Mouse (Mus musculus): Measurements from ENCODE around the gene Usp16. TPM values are rescaled to one million over a fixed set of nuclear protein-coding genes. Genes with fewer than 3 reads are reported as not detected.
"Not testable (repeated sequence)": the region's sequence is repeated elsewhere in the genome, so short reads cannot be mapped to it uniquely, and the experiment has no call there.

Usp16 gene
- total RNA-seq, 2 experiments from 2014 or later: 55.1 to 60.2 TPM

DNA sequence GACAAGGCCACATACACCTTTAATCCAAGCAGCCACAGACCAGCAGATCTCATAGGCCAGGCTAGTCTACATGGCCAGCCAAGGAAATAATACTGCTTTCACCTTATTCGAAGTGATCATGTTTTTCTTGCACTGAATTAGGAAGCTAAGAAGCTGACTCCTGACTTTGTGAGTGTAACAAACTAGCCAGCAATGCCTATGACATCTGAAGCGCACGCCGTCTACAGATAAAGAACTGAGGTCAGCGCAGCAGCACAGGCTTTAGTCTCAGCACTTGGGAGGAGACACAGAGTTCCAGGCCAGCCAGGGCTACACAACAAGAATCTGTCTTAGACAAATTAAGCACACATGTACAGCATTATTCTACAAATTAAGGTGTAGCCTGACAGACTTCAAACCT is 32.2 kb downstream of the Usp16 start:
- DNase-seq: no peak

DNA sequence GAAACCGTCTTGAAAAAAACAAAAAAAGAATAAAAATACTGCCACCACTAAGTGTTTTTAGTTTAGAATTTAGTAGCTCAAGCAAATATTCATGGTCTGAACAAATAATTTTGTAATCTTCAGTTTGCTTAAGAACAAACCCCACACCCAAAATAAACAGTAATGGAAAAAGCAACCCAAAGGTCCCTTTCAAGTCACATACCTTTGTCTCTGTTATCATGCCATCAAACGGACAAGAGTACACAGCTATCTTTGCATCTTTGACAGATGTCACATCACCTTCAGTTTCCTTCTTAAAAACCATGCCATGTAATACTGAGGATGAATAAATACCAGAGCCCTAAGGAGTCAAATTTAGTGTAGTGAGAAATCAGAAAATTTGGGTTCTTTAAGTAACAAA is 34.1 kb downstream of the Usp16 start:
- DNase-seq: no peak

DNA sequence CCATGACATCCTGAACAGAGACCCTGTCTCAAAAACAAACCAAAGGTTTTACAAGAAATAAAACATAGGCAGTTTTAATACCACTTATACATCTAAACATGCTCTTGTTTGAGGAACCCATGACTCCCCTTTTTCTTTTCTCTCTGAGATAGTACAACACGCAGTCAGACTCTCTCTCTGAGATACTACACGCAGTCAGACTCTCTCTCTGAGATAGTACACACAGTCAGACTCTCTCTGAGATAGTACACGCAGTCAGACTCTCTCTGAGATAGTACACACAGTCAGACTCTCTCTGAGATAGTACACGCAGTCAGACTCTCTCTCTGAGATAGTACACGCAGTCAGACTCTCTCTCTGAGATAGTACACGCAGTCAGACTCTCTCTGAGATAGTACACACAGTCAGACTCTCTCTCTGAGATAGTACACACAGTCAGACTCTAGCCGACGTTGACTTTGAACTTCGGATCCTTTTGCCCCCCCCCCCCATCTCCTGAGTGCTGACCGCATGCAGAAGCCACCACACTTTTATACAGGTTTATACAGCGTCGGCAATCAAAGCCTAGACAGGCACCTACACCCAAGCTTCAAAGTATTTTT is 37.8 kb downstream of the Usp16 start:
- DNase-seq: not testable (repeated sequence)

DNA sequence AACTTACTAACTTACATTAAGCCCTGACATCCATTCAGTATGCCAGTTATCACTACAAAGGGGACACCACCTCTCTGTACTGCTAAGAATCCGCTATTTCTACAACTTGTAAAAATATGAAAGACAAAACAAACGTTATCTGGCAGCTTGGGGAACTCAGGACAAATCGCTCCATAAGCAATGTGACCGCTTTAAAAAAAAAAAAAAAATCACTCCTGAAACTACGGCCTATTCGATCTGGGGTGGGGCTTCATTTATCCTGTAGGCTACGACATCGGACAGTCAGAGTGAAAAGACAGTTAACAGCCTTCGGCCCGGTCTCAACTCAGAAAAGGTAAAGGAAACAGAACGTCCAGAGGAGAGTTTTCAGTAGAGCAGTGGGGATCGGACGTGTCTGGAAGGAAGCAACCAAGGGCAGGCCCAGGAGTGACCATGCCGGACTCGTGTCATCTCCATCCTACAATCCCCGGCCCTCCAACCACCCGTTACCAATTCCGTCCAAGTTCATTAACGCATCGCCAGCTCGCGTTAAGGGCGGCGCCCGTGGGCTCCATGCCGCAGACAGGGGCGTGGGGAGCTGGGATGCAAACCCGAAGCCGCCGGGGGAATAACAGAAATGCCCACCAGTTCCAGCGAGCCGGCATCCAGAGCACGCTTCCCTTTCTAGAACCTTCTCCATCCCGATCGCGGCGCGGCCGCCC is 40.6 kb downstream of the Usp16 start:
- no peak for DNase-seq

DNA sequence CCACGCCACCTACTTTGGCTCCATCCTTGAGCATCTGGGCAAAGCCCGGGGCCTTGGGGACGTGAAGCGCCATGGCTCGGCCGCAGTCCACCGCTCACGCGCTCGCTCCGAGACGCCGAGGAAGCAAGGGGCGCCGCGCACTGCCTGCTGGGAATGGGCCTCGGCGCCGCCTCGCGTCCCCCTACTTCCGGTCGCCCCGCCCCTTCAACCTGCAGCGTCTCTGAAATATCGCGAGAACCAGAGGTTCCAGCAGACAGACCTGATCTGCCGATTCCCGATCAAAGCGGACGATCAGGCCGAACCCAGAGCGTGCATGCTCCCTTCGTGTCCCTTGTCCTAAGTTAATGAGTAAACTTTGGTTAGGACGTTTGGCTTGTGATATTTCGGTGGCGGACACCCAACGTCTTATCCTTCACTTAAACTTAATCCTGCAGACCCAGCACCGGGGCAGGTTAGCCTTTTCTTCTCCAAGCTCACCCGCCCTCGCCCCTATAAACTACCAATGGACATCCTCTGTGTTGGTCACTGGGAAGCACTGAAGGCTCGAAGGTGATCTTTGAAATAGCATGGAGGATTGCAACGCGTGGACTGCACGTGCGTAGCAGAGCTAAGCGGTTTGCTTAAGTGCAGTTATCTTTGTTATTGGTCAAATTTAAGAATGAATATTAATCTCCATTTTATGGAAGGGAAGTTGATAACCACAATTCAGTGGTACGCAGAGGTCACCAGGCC is 41.4 kb downstream of the Usp16 start, which contains the start of gene Cct8:
TSS of gene Cct8 (minus strand) at position 158 of the 732 bp plus-strand sequence.
- peak; percentile 97 for DNase-seq

GRCm38 (mm10) chr16:87496728-87497127 is 42.2 kb downstream of the Usp16 start:
- DNase-seq: no peak

- no peak for DNase-seq
These were observed 42.7 kb downstream of the Usp16 start for GRCm38 (mm10) chr16:87497171-87497570.

DNA sequence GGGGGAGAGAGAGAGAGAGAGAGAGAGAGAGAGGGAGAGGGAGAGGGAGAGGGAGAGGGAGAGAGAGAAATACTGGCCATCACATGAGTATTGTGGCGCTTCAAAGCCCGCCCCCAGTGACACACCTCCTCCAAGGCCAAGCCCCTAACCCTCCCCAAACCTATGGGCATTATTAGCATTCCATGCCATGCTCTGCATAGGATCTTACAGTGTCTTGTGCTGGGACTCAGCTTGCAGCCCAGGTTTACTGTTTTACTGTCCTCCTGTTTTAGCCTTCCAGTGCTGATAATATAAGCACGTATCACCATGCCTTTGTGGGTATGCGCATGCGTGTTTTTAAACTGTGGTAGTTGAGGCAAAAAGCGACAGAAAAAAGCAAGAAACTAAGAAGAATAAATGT is 45.1 kb downstream of the Usp16 start:
- no peak for DNase-seq

DNA sequence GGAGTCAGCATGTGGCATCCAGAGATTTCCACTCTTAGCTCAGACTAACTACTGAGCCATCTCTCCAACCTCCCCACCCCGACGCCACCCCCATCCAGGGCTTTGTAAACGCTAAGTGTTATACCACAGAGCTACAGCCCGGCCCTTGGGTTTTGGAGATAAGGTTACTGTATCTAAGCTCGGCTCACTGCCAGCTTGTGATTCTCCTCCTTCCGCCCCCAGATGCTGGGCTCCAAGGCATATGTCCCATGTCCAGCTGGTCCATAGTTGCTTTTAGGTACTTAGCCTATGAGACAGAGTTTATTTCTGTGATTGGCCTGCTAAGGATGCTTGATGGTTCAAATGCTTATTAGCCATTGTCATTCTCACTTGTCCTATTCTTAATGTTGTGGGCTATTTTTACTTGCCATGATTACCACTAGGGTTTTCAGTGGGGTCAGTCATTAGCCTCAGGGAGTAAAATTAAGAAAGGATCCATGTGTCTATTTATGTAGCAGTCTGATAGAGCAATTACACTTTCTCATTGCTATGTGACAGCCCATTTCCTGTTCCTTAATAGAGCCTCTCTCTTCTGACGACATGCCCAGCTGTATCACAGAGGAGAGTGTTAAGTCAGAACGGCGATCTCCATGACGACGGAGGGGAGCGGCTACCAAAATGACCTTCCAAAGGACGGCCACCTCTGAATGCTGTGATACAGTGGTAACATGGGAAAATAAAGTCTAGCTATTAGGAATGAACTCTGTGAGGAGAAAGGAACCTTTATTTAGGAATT is 47.0 kb downstream of the Usp16 start:
- DNase-seq: peak; percentile 43

GRCm38 (mm10) chr16:87511706-87512105 is 57.2 kb downstream of the Usp16 start:
- DNase-seq: no peak

GRCm38 (mm10) chr16:87512331-87512730 is 57.8 kb downstream of the Usp16 start:
- no peak for DNase-seq

- no peak for DNase-seq
These were observed 69.7 kb downstream of the Usp16 start for GRCm38 (mm10) chr16:87524228-87524627.

DNA sequence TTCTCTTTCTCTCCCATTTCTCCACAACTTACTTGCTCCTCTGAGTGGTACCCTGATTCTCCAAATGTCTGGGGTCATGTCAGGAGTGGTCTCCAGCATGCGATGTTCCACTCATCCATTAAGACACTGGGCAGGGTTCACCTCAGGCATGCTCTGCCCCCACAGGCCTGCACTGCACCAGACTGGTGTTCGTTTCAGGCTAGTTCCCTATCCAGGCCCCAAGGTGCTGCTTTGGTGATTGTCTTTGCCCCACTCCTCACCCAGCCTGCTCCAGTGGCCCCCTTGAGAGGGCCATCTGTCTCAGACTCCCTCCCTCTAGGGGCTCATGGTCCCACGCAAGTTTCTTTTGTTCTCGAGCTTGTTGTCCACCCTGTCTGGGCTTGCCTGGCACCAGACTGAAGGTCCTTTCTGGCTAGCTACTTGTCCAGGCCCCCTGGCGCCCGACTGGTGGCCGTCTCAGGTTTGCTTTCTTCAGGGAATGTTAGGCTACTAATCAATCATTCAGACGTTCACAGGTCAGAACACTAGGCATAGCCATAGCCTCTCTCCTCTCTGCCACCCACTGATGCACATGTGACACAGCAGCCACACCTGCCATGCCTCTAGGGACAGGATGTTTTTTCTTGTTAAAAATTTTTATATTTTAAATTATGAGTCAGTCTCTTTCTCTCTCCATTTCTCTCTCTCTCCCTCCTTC is 73.2 kb downstream of the Usp16 start:
- DNase-seq: no peak

- no peak for DNase-seq
These were observed 74.3 kb downstream of the Usp16 start for GRCm38 (mm10) chr16:87528755-87529154.

Other genes starting within 250 kb of the Usp16 start
- 10 to 100 TPM; 21.2 to 24.5 TPM for gene N6amt1, start 100.5 kb upstream of the Usp16 start, total RNA-seq (2021)
- 10 to 100 TPM; 32.0 to 36.0 TPM for gene Ltn1, start 22.1 kb upstream of the Usp16 start, total RNA-seq (2021)
- gene Rwdd2b, start 14.1 kb upstream of the Usp16 start, total RNA-seq (2021): 1 to 10 TPM; 7.6 to 8.1 TPM
- gene Cct8, start 41.2 kb downstream of the Usp16 start, total RNA-seq (2021): 100 to 1,000 TPM; 186 to 192 TPM
- gene Map3k7cl, start 98.6 kb downstream of the Usp16 start, total RNA-seq (2021): 1 to 10 TPM; 4.1 to 5.5 TPM
- gene Bach1, start 244.2 kb downstream of the Usp16 start, total RNA-seq (2021): 10 to 100 TPM; 21.6 to 23.6 TPM